In the genomic region with DNA sequence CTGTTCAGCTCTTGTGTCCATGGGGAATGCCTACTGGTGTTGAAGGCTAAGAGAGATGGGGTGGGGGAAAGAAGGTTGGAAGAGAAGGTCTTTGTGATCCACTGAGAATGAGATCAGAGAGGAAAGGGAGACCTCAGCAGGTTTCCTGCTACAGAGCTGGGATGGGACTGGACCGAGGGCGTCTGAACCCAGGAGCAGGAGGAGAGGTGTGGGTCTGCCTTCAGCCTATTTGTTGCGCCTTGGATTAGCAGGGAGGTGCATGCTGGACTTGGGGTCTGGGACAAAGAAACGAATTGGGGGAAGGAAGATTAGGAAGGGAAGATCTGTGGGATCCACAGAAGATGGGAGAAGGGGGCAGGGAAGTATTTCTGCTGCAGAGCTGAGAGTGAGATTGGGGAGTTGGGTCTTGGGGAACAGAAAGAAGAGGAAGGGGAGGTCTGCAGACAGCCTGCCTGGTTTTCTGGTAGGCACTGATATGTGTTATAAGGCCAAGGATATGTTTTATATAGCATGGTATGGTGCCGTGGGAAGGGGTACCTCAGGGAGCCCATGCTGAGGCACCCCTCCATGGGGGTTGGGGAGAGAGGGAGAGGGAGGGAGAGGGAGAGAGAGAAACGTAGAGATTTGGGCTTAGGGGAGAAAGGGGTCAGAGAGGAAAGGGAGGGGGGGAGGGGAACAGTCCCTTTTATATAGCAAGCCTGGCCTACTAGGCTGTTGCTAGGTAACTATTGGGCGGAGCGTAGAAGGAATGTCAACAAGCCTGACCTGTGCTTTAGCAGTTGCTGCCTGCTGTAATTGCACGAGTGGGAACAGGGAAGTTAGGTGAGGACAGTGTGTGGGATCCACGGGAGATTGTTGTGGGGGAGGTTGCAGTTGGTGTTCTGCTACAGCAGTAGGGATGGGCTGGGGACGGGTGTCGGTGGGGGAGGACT, we compare ENCODE assay signal across 8 mouse cellular contexts. TPM values are rescaled to one million over a fixed set of nuclear protein-coding genes. Genes with fewer than 3 reads are reported as not detected.
DNase-seq lines count a peak whose midpoint lies in the region; ATAC-seq and TF ChIP-seq lines count a peak whose summit lies in the region.

No protein-coding gene starts in this region.

- no peaks in the 10 kb centered on the region for H3K27me3 ChIP-seq in liver, embryonic 11.5 days (replicated peaks; ENCODE audit: control insufficient read depth, insufficient read depth, low read length)
- H3K27me3 ChIP-seq in forebrain, embryonic 12.5 days, result no peaks in the 10 kb centered on the region
- no peaks in the 10 kb centered on the region for H3K27me3 ChIP-seq in liver, postnatal 0 days (ENCODE audit: insufficient read depth, low read length)
- H3K27me3 ChIP-seq in stomach, embryonic 14.5 days (ENCODE audit: control insufficient read depth, insufficient read depth, low read length), result no peaks in the 10 kb centered on the region

- H3K36me3 ChIP-seq in liver, embryonic 11.5 days (ENCODE audit: control insufficient read depth, insufficient read depth, low read length), result no peaks in the 10 kb centered on the region
- no peaks in the 10 kb centered on the region for H3K36me3 ChIP-seq in forebrain, embryonic 12.5 days (replicated peaks)
- H3K36me3 ChIP-seq in liver, postnatal 0 days (replicated peaks; ENCODE audit: insufficient read depth, low read length), result no peaks in the 10 kb centered on the region
- H3K36me3 ChIP-seq in stomach, embryonic 14.5 days (ENCODE audit: control insufficient read depth, insufficient read depth, low read length), result no peaks in the 10 kb centered on the region

- no peak overlapping the region for H3K4me3 ChIP-seq in liver, embryonic 11.5 days (ENCODE audit: low read depth, low read length)
- H3K4me3 ChIP-seq in forebrain, embryonic 12.5 days (replicated peaks), result no peak overlapping the region
- no peak overlapping the region for H3K4me3 ChIP-seq in liver, postnatal 0 days (ENCODE audit: low read depth, low read length)
- no peak overlapping the region for H3K4me3 ChIP-seq in stomach, embryonic 14.5 days (ENCODE audit: low read depth, low read length)

- no peak for TF ChIP-seq CTCF in liver, postnatal 0 days (IDR thresholded peaks at IDR 0.05; ENCODE audit: low read depth)

- H3K9me3 ChIP-seq in liver, embryonic 11.5 days (ENCODE audit: control insufficient read depth, low read length), result no peaks in the 10 kb centered on the region
- no peaks in the 10 kb centered on the region for H3K9me3 ChIP-seq in forebrain, embryonic 12.5 days
- H3K9me3 ChIP-seq in liver, postnatal 0 days (ENCODE audit: low read length), result no peaks in the 10 kb centered on the region
- H3K9me3 ChIP-seq in stomach, embryonic 14.5 days (ENCODE audit: control insufficient read depth, low read depth, low read length), result no peaks in the 10 kb centered on the region

- ATAC-seq in liver, embryonic 11.5 days (replicated peaks; ENCODE audit: low FRiP score), result no peak; the same call in 1 of the 2 replicates
- ATAC-seq in forebrain, embryonic 12.5 days (ENCODE audit: low FRiP score), result peak; percentile 92
- ATAC-seq in liver, postnatal 0 days, result no peak
- ATAC-seq in stomach, embryonic 14.5 days (ENCODE audit: insufficient number of reproducible peaks, insufficient read depth, low FRiP score, low read depth), result peak; percentile 84

- H3K27ac ChIP-seq in liver, embryonic 11.5 days (ENCODE audit: low read depth, low read length), result no peak overlapping the region
- H3K27ac ChIP-seq in forebrain, embryonic 12.5 days, result 0 out of 2 replicates have a peak overlapping the region, but pooled peaks have one; percentile 42
- no peak overlapping the region for H3K27ac ChIP-seq in liver, postnatal 0 days (ENCODE audit: low read depth)
- no peak overlapping the region for H3K27ac ChIP-seq in stomach, embryonic 14.5 days (ENCODE audit: low read length)

- DNase-seq in liver, embryonic 11.5 days (ENCODE audit: low spot score), result peak; percentile 40
- no peak for DNase-seq in liver
- DNase-seq in liver, postnatal 0 days, result no peak
- no peak for DNase-seq in left cerebral cortex, postnatal 36 days (ENCODE audit: low spot score in 2 of 2)
- DNase-seq in adrenal gland, postnatal 4 days (ENCODE audit: low spot score in 2 of 2), result no peak
- no peak for DNase-seq in thymus, postnatal 25 days

- no peaks in the 10 kb centered on the region for H3K4me1 ChIP-seq in liver, embryonic 11.5 days (replicated peaks; ENCODE audit: control insufficient read depth, insufficient read depth, low read length)
- peaks cover 15% of the 10 kb centered on the region for H3K4me1 ChIP-seq in forebrain, embryonic 12.5 days
- H3K4me1 ChIP-seq in liver, postnatal 0 days (ENCODE audit: insufficient read depth), result no peaks in the 10 kb centered on the region
- peaks cover 6% of the 10 kb centered on the region; the same call in 1 of the 2 replicates for H3K4me1 ChIP-seq in stomach, embryonic 14.5 days (ENCODE audit: control insufficient read depth, insufficient read depth, low read length)

- WGBS in liver, embryonic 11.5 days, result 29% methylated on average over 12 of the region's 12 CpGs
- WGBS in forebrain, embryonic 12.5 days, result 17% methylated on average over 10 of the region's 12 CpGs
- WGBS in liver, postnatal 0 days (ENCODE audit: insufficient replicate concordance), result 38% methylated on average over 12 of the region's 12 CpGs
- WGBS in stomach, embryonic 14.5 days, result 27% methylated on average over 12 of the region's 12 CpGs

- H3K4me2 ChIP-seq in liver, embryonic 11.5 days, result peak overlapping the region; percentile 29; the same call in 1 of the 2 replicates
- H3K4me2 ChIP-seq in forebrain, embryonic 12.5 days, result peak overlapping the region; percentile 44
- H3K4me2 ChIP-seq in liver, postnatal 0 days (ENCODE audit: low read depth, low read length), result 0 out of 2 replicates have a peak overlapping the region, but pooled peaks have one; percentile 18
- H3K4me2 ChIP-seq in stomach, embryonic 14.5 days (replicated peaks; ENCODE audit: low read depth, low read length), result 0 out of 2 replicates have a peak overlapping the region, but pooled peaks have one; percentile 18

- TF ChIP-seq EP300 in liver, postnatal 0 days (IDR thresholded peaks at IDR 0.05; ENCODE audit: low read depth), result no peak

- intact Hi-C loops in left cerebral cortex, postnatal 36 days (cut with DNase I), result loop anchor here (10.0 kb wide), 1 partner anchor 365 kb away; no protein-coding TSS in a partner anchor

- H3K9ac ChIP-seq in liver, embryonic 11.5 days (ENCODE audit: low read depth, low read length), result no peak overlapping the region
- no peak overlapping the region for H3K9ac ChIP-seq in forebrain, embryonic 12.5 days
- H3K9ac ChIP-seq in liver, postnatal 0 days (replicated peaks), result no peak overlapping the region
- H3K9ac ChIP-seq in stomach, embryonic 14.5 days (replicated peaks; ENCODE audit: low read depth, low read length), result no peak overlapping the region

RNA-seq across cellular contexts. Expression of a gene that starts 38.3 kb away (rescaled TPM):
- polyA plus RNA-seq in liver, embryonic 11.5 days (2014; fragmentation: Nextera tagmentation; extraction: Ambion mirVana), result 3.5 and 5.5 TPM in 2 replicates
- polyA plus RNA-seq in forebrain, embryonic 12.5 days (2016; fragmentation: Nextera tagmentation; extraction: Ambion mirVana), result 15.2 and 18.2 TPM in 2 replicates
- 2.0 and 3.2 TPM in 2 replicates for polyA plus RNA-seq in liver, postnatal 0 days (2015; fragmentation: Nextera tagmentation; extraction: Ambion mirVana)
- polyA plus RNA-seq in stomach, embryonic 14.5 days (2014; fragmentation: Nextera tagmentation; extraction: Ambion mirVana), result 14.1 and 15.2 TPM in 2 replicates
- 100 to 1,000 TPM; 166 to 217 TPM for total RNA-seq in left cerebral cortex, postnatal 36 days (2021)
- 10 to 100 TPM; 41.0 to 43.4 TPM for total RNA-seq in adrenal gland, postnatal 4 days (2021)

Comparison
In these comparisons a context has a peak if more than half of its experiments do, and no peak if none do; other contexts are left out.
1. ATAC-seq: peak in forebrain, embryonic 12.5 days (single experiment) and stomach, embryonic 14.5 days (single experiment); none in liver, embryonic 11.5 days (single experiment) and liver, postnatal 0 days (single experiment).
2. Peak in every context shown above with its lines, with median percentiles within 50 percentile points of each other: H3K4me2 ChIP-seq.